In genomic region chr8:35268986-35269385, GRCm38 (mm10) we compare ENCODE assay signal across 27 mouse cellular contexts.
DNase-seq lines count a peak whose midpoint lies in the region; ATAC-seq and TF ChIP-seq lines count a peak whose summit lies in the region.
"Had no signal": no experiment of that assay in that cellular context is flagged by ENCODE, and none has a peak within 500 bp of the region (broad histone marks: within the 10 kb centered on the region; RNA-seq: fewer than 3 reads in every experiment).

No protein-coding gene starts in this region.

- TF ChIP-seq POLR2A in ES-Bruce4 (IDR thresholded peaks at IDR 0.05; ENCODE audit: insufficient read depth, low read length) = no peak
- no peak for TF ChIP-seq POLR2A in embryonic fibroblast, embryonic 13.5 days (IDR thresholded peaks at IDR 0.05; ENCODE audit: low read depth, low read length)

- DNase-seq in ES-E14 (ENCODE audit: low read depth, low spot score) = peak; percentile 25
- DNase-seq in kidney, adult 9 months = no peak
- DNase-seq in cerebellum, adult 11 months = no peak
- DNase-seq: adrenal gland, adult 8-10 months; adrenal gland, postnatal 25 days; B cell, adult 2 months; cerebellum, adult 18-20 months; cerebellum, adult 9-10 months; cerebellum, postnatal 14 days; gastrocnemius, postnatal 10 days; gastrocnemius, postnatal 36 days; heart, adult 2 months; kidney, adult 2 months had no signal

- no peaks in the 10 kb centered on the region for H3K36me3 ChIP-seq in ES-Bruce4 (ENCODE audit: control insufficient read depth, insufficient read depth, low read length, poor library complexity, severe bottlenecking)
- H3K36me3 ChIP-seq in ES-E14 (ENCODE audit: control insufficient read depth, insufficient read depth, low read length, poor library complexity, severe bottlenecking) = no peaks in the 10 kb centered on the region
- no peaks in the 10 kb centered on the region for H3K36me3 ChIP-seq in embryonic facial prominence, embryonic 13.5 days
- no peaks in the 10 kb centered on the region for H3K36me3 ChIP-seq in forebrain, embryonic 16.5 days (ENCODE audit: control insufficient read depth, insufficient read depth)
- H3K36me3 ChIP-seq: G1E; heart, embryonic 10.5 days; heart, embryonic 13.5 days; hindbrain, embryonic 12.5 days; hindbrain, embryonic 15.5 days had no signal

- in situ Hi-C loops in ES-E14 (cut with MboI; ENCODE audit: low sequenced_read_pairs in 2 of 2, unreplicated experiment in 2 of 2) = no loop called here

- no peak for TF ChIP-seq CTCF in ES-Bruce4 (IDR thresholded peaks at IDR 0.05; ENCODE audit: low read depth, low read length)
- no peak for TF ChIP-seq CTCF in embryonic fibroblast, embryonic 13.5 days (IDR thresholded peaks at IDR 0.05; ENCODE audit: borderline replicate concordance, insufficient read depth, low read length)

- H3K9ac ChIP-seq in ES-Bruce4 (ENCODE audit: low read depth, poor library complexity, severe bottlenecking) (no peak overlapping the region), ES-E14 (ENCODE audit: insufficient read depth, low read depth, low read length, poor library complexity, severe bottlenecking) (no peak overlapping the region)
- no peak overlapping the region for H3K9ac ChIP-seq in embryonic facial prominence, embryonic 13.5 days
- H3K9ac ChIP-seq in forebrain, embryonic 16.5 days (replicated peaks; ENCODE audit: low read depth, low read length) = no peak overlapping the region
- H3K9ac ChIP-seq: heart, embryonic 13.5 days; hindbrain, embryonic 12.5 days; hindbrain, embryonic 15.5 days had no signal

- H3K9me3 ChIP-seq in ES-Bruce4 (replicated peaks; ENCODE audit: control insufficient read depth, insufficient read depth, low read length, poor library complexity, severe bottlenecking) (no peaks in the 10 kb centered on the region), ES-E14 (ENCODE audit: control insufficient read depth, insufficient read depth, low read depth, low read length) (no peaks in the 10 kb centered on the region)
- no peaks in the 10 kb centered on the region for H3K9me3 ChIP-seq in embryonic facial prominence, embryonic 13.5 days
- no peaks in the 10 kb centered on the region for H3K9me3 ChIP-seq in forebrain, embryonic 16.5 days (ENCODE audit: control insufficient read depth, low read length)
- H3K9me3 ChIP-seq: heart, embryonic 10.5 days; heart, embryonic 13.5 days; hindbrain, embryonic 12.5 days; hindbrain, embryonic 15.5 days had no signal

- WGBS in embryonic facial prominence, embryonic 13.5 days = 89% methylated on average over 2 of the region's 2 CpGs
- 97% methylated on average over 2 of the region's 2 CpGs for WGBS in forebrain, embryonic 16.5 days

- no peak overlapping the region for H3K4me2 ChIP-seq in embryonic facial prominence, embryonic 13.5 days
- H3K4me2 ChIP-seq in forebrain, embryonic 16.5 days (ENCODE audit: low read length) = no peak overlapping the region
- H3K4me2 ChIP-seq: heart, embryonic 13.5 days; hindbrain, embryonic 12.5 days; hindbrain, embryonic 15.5 days had no signal

- no peak overlapping the region for H3K4me3 ChIP-seq in ES-Bruce4 (ENCODE audit: low read depth, low read length)
- no peak overlapping the region for H3K4me3 ChIP-seq in ES-E14 (ENCODE audit: insufficient read depth in 1 of 2, low read depth in 1 of 2, low read length in 2 of 2, poor library complexity in 1 of 2, severe bottlenecking in 1 of 2)
- no peak overlapping the region for H3K4me3 ChIP-seq in embryonic facial prominence, embryonic 13.5 days
- H3K4me3 ChIP-seq in embryonic fibroblast, embryonic 13.5 days (ENCODE audit: insufficient read depth, low read length) = no peak overlapping the region
- no peak overlapping the region for H3K4me3 ChIP-seq in forebrain, embryonic 16.5 days (replicated peaks; ENCODE audit: low read length)
- H3K4me3 ChIP-seq: heart, adult 2 months; heart, embryonic 10.5 days; heart, embryonic 13.5 days; hindbrain, embryonic 12.5 days; hindbrain, embryonic 15.5 days had no signal

- 0 out of 2 replicates have a peak, but pooled peaks cover 1% of the 10 kb centered on the region for H3K27me3 ChIP-seq in ES-Bruce4 (ENCODE audit: control insufficient read depth, insufficient read depth, low read length, poor library complexity, severe bottlenecking)
- H3K27me3 ChIP-seq in embryonic facial prominence, embryonic 13.5 days = no peaks in the 10 kb centered on the region
- no peaks in the 10 kb centered on the region for H3K27me3 ChIP-seq in forebrain, embryonic 16.5 days (replicated peaks; ENCODE audit: control insufficient read depth, insufficient read depth, low read length)
- H3K27me3 ChIP-seq: CH12.LX; heart, embryonic 13.5 days; hindbrain, embryonic 12.5 days; hindbrain, embryonic 15.5 days; Patski had no signal

- H3K27ac ChIP-seq in ES-Bruce4 (ENCODE audit: insufficient read depth, low read length) (peak overlapping the region; percentile 35; the same call in 1 of the 2 replicates), ES-E14 (ENCODE audit: insufficient read depth, low read depth, low read length, poor library complexity, severe bottlenecking) (no peak overlapping the region)
- peak overlapping the region; percentile 58 for H3K27ac ChIP-seq in embryonic facial prominence, embryonic 13.5 days
- H3K27ac ChIP-seq in embryonic fibroblast, embryonic 13.5 days (ENCODE audit: insufficient read depth, low read length) = peak overlapping the region; percentile 6; the same call in 1 of the 2 replicates
- H3K27ac ChIP-seq in forebrain, embryonic 16.5 days (ENCODE audit: low read length) = no peak overlapping the region
- H3K27ac ChIP-seq: heart, adult 2 months; heart, embryonic 10.5 days; heart, embryonic 13.5 days; hindbrain, embryonic 12.5 days; hindbrain, embryonic 15.5 days had no signal

- ATAC-seq in embryonic facial prominence, embryonic 13.5 days (ENCODE audit: insufficient number of reproducible peaks, insufficient read depth, low FRiP score, low TSS enrichment, low read depth) = no peak
- ATAC-seq in forebrain, embryonic 16.5 days = no peak
- ATAC-seq: activated CD4-positive, CD25-positive, alpha-beta regulatory T cell, adult 4 months; forebrain, embryonic 14.5 days; intestine, postnatal 0 days; Patski had no signal

- H3K4me1 ChIP-seq in ES-Bruce4 (ENCODE audit: control insufficient read depth, insufficient read depth, low read length) (no peaks in the 10 kb centered on the region), ES-E14 (ENCODE audit: control insufficient read depth in 2 of 2, insufficient read depth in 2 of 2, low read length in 2 of 2, poor library complexity in 1 of 2) (peaks cover 0 to 3% of the 10 kb centered on the region in 2 experiments; a peak in 2 of 4 replicates)
- peaks cover 18% of the 10 kb centered on the region for H3K4me1 ChIP-seq in embryonic facial prominence, embryonic 13.5 days
- H3K4me1 ChIP-seq in embryonic fibroblast, embryonic 13.5 days (ENCODE audit: control insufficient read depth, insufficient read depth, low read length) = no peaks in the 10 kb centered on the region
- no peaks in the 10 kb centered on the region for H3K4me1 ChIP-seq in forebrain, embryonic 16.5 days (replicated peaks; ENCODE audit: control insufficient read depth, insufficient read depth, low read length)
- H3K4me1 ChIP-seq: heart, embryonic 10.5 days; heart, embryonic 13.5 days; hindbrain, embryonic 12.5 days; hindbrain, embryonic 15.5 days had no signal

- TF ChIP-seq EP300 in ES-Bruce4 (IDR thresholded peaks at IDR 0.05; ENCODE audit: insufficient read depth, low read depth, low read length) = no peak

TF ChIP-seq in ES-E14, 5 proteins besides CTCF, POLR2A, EP300 and RAD21:
- TF ChIP-seq MAFK (IDR thresholded peaks at IDR 0.05; ENCODE audit: insufficient read depth, low read depth, low read length) = no peak
- no peak for TF ChIP-seq HCFC1 (IDR thresholded peaks at IDR 0.05; ENCODE audit: borderline replicate concordance, insufficient read depth, low read length)
- no peak for TF ChIP-seq ZC3H11A (IDR thresholded peaks at IDR 0.05; ENCODE audit: borderline replicate concordance, low read depth, low read length)
- TF ChIP-seq ZNF384 (IDR thresholded peaks at IDR 0.05; ENCODE audit: low read depth, low read length) = no peak
- TF ChIP-seq CHD2 (IDR thresholded peaks at IDR 0.05; ENCODE audit: low read depth, low read length) = no peak

Comparison
In these comparisons a context has a peak if more than half of its experiments do, and no peak if none do; other contexts are left out.
1. H3K27ac ChIP-seq: peak in ES-Bruce4 (single experiment), embryonic facial prominence, embryonic 13.5 days (single experiment) and embryonic fibroblast, embryonic 13.5 days (single experiment); none in ES-E14 (single experiment) and forebrain, embryonic 16.5 days (single experiment).